Mouse (Mus musculus) kidney, adult 2 months (tissue): Measurements from ENCODE around the gene Trf.

Source experiments
- CTCF ChIP-seq: fragments of 200-500 bp; conservative IDR thresholded peaks from 2 replicates; pipeline ENCODE4 v1.5.1; 2011; ENCODE audit warnings: low read depth, mild to moderate bottlenecking, control low read depth, low read length, moderate library complexity, mixed read lengths; ENCODE audit not compliant: insufficient read depth, insufficient read length
- POLR2A ChIP-seq: fragments of 200-500 bp; IDR thresholded peaks from one replicate; pipeline ENCODE4 v1.6.1; 2011; ENCODE audit warnings: low read depth, low read length, control low read depth

GRCm38 (mm10) chr9:103213631-103214030 lies 16.6 kb downstream of the Trf start:
- no peak for TF ChIP-seq CTCF
- no peak for TF ChIP-seq POLR2A
